Mouse (Mus musculus) layer of hippocampus, postnatal 14 days (tissue): ENCODE measurements around the gene Ppef1. TPM values are rescaled to one million over a fixed set of nuclear protein-coding genes. Genes with fewer than 3 reads are reported as not detected.
"Not testable (repeated sequence)": the region's sequence is repeated elsewhere in the genome, so short reads cannot be mapped to it uniquely, and the experiment has no call there.

Experiments
- DNase-seq, 2 experiments: peaks; one replicate each; pipeline ENCODE4 v3.0.0; 2021 to 2022; ENCODE audit warnings: low spot score in 2 of 2, mixed read lengths in 1 of 2
- long read RNA-seq, 2 experiments: library from polyadenylated mRNA; stranded (forward); transcript quantifications; one replicate each; pipeline ENCODE4 v2.0.0; 2021
- total RNA-seq, 2 experiments: library from RNA; stranded (reverse); gene quantifications; 2 replicates each; pipeline ENCODE4 v1.2.3; 2021

The Ppef1 gene
- total RNA-seq = 1 to 10 TPM in 1 of 2 experiments, under 1 TPM in 1; 0.81 to 1.7 TPM
- long read RNA-seq, experiment 1, partial matches to known transcripts = 0 of 3 reads
- long read RNA-seq, experiment 1, other reads (novel, unspliced or antisense) = 3 of 3 reads
- long read RNA-seq, experiment 2, partial matches to known transcripts = 0 of 1 reads
- long read RNA-seq, experiment 2, other reads (novel, unspliced or antisense) = 1 of 1 reads

DNA sequence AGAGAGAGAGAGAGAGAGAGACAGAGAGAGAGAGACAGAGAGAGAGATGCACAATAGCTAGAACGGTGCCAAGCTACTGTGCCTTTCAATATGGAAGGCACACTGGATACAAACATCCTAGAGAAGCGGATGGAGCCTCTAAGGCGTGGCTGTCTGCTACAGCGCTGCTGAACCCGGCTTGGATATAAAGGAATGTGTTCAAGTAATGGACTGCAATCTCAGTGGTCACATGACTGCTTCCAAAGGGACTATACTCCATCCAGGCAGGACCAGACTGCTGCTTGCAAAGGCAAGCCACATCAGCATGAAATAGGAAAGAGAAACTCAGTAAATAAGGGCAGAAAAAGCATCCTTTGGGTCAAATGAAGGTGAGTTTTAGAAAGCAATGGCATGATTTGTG is at the start of gene Ppef1:
Gene Ppef1 (minus strand): TSS at position 116 of the 400 bp plus-strand sequence.
- DNase-seq = no peak

GRCm38 (mm10) chrX:160782276-160782675 is 46.7 kb upstream of the Ppef1 start:
- no peak for DNase-seq

GRCm38 (mm10) chrX:160773033-160773432 is 37.5 kb upstream of the Ppef1 start:
- peak in 1 of 2 experiments; percentile 46 for DNase-seq

DNA sequence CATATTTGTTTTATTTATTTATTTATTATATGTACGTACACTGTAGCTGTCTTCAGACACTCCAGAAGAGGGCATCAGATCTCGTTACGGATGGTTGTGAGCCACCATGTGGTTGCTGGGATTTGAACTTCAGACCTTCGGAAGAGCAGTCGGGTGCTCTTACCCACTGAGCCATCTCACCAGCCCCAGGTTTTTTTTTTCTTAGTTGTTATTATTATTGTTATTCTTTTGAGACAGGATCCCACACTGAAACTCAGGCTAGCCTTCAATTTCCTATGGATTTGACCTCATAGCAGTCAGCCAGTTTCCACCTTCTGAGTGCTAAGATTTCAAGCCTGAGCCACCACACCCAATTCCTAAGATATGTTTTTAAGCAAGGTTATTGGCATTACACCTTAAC is 34.1 kb upstream of the Ppef1 start:
- not testable (repeated sequence) for DNase-seq

DNA sequence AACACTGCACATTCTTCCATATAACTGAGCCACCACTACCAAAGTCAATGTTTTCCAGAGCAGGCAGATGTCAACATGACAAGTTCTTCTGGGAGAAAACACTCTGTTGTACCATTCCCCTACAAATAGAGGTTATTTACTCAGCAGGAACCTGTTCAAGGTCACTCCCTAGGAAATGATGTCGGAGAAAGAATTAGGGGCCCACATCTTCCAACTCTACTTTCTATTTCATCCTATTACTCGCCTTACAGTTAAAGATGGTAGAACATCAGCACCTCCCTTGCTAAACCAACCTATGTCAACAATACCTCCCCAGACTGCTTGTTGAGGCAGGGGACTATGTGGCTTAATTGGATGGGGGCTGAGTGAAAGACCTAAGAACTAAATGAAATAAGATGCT is 32.1 kb upstream of the Ppef1 start, which contains the start of gene Rs1:
Gene Rs1 (plus strand): TSS at position 301 of the 400 bp plus-strand sequence.
- DNase-seq = no peak

DNA sequence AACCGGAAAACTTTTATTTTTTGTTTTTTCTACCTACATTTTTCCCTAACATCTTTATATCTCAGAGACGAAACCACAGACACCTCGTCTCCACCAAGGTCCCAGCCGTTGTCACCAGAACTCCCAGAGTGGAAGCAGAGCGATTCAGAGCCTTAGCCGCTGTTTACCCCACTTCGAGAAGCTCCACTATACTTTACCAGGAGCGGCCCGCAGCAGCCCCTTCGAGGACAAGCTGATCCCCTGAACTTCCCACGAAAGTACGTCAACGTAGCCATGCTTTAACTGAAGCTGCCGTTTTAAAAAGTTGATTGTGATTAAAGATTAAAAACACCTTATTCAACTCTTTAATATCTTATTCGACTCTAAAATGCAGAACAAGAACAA is 30.7 kb upstream of the Ppef1 start:
- DNase-seq = no peak

GRCm38 (mm10) chrX:160765389-160766232 is 30.0 kb upstream of the Ppef1 start:
- DNase-seq = peak; percentile 92 to 94

- no peak for DNase-seq
Measured at GRCm38 (mm10) chrX:160750808-160751207, 15.2 kb upstream of the Ppef1 start.

GRCm38 (mm10) chrX:160748653-160749052 is 13.1 kb upstream of the Ppef1 start:
- DNase-seq = no peak

GRCm38 (mm10) chrX:160745399-160745798 is 9.8 kb upstream of the Ppef1 start:
- no peak for DNase-seq

DNA sequence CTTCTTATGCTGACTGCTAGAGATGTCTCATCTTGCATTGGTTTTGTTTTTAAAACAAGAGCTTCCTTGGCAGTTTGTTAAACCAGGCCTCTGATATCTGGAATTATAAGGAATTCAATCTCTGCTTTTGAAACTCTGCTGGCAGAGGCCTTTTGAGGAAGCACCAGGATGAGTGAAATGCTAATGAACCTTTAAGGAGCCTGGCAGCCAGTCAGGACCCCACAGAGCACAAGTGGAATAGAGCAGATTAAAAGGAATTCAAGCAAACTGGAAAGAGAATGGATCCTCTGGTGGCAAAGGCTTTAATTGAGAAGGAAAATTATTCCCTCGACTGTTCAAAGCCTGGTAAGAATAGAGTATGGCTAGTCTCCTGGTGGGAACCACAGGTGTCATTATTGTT is 36.4 kb downstream of the Ppef1 start:
- no peak for DNase-seq

DNA sequence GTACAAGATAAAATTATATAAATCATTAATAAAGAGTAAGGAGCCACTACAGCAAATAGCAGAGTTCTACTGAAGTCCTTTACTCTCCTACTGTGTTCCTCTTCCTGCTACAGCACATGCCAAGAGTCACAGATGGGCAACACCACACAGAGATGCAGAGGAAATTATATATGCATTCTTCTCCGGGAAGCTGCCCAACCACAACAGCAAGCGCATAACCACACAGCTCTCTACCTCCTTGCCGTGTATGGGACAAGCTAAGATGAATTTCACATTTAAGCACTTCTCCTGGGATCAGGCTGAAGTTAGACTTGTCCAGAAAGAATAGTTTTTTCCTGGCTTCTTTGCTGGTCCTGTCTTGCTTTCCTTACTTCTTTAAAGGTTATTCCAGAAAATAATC is 44.0 kb downstream of the Ppef1 start:
- DNase-seq = no peak

- DNase-seq = no peak
Measured at GRCm38 (mm10) chrX:160690094-160690493, 45.5 kb downstream of the Ppef1 start.

DNA sequence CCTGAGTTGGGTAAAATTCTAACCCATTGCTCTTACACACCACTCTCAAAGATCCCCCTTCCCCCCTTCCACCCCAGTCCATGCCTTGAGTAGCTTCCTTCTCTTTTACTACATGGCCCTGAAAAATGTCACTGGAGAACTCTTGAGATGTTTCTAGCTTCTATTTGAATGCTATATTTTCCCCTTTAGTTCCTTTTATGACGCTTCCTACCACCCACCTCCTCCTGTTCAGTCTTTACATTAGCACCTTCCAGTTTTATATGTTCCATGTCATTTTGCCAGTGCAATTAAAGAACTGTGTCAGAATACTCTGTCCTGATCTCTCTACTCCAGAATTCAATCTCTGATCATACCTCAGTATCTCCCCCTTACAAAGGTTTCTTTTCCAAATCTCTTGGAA is 65.6 kb downstream of the Ppef1 start:
- no peak for DNase-seq

DNA sequence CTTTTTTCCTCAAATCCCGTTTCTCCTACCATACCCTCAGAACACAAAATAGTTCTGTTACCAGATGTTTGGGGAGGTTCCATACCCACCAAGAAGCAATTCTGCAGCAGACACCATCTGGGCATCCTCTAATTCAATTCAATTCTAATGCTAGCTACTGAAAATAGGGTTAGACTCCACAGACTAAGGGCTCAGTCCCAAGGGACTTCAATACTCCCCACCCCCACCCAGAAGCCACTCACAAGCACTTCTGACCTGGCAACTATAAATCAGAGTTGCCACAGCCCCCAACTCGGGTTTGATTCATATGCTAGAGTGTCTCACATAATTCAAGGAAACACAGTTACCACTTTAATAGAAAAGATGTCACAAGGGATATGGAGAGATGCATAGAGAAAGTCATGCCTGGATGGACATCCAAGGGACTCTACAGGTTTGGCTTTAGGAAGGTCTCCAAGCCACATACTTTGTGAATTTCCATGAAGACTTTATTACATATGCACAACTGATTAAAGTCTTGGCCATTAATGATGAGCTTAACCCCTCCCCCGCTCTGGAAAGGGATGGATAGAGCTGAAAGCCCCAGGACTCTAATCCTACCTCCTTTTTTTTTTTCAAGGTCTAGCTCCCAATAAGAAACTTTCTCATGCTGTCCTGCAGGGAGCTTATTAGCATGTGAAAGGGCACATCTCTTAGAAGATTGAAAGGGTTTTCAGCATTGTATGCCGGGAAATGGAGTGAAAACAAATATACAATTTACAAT is 124.5 kb downstream of the Ppef1 start:
- DNase-seq = no peak

- DNase-seq = no peak
Measured at GRCm38 (mm10) chrX:160610482-160610881, 125.1 kb downstream of the Ppef1 start.

DNA sequence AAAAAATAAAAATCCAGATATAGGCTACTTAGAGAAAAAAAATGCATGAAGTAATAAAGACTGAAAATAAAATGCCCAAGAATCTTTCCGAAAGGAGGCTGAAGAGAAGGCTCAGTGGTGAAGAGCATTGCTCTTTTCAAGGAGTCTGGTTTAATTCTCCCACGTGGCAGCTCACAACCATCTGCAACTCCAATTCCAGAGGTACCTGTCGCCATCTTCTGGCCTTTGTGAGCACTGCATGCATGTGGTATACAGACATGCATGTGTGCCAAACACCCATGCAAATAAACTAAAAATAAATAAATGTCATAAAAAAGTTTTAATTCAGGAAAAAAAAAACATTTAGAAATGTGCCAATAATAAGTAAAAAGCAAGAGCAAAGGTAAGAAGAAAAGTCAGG is 125.7 kb downstream of the Ppef1 start:
- no peak for DNase-seq

GRCm38 (mm10) chrX:160603981-160604541 is 131.5 kb downstream of the Ppef1 start:
- no peak for DNase-seq

GRCm38 (mm10) chrX:160603316-160603715 is 132.2 kb downstream of the Ppef1 start:
- DNase-seq = no peak

GRCm38 (mm10) chrX:160602770-160603169 is 132.8 kb downstream of the Ppef1 start:
- no peak for DNase-seq

DNA sequence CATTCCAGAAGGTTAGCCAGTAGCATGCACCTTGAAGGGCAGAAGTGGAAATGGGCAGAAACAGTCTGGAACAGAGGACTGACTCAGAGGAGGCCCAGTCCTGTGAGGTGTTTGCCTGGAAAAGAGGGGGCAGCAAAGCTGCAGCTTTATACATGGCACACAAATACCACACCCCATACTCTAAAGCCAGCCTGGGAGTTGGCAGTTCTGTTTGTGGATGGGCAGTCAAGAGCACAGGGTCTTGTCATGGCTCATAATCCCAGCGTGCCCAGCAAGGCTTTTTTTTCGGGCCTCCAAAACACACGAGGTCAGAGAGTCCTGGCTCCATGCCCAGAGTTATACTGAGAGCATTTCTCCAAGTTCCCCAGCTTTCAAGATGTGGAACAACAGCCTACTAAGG is 134.5 kb downstream of the Ppef1 start:
- no peak for DNase-seq
